Mouse (Mus musculus) megakaryocyte-erythroid progenitor cell, adult 5-6 weeks (primary cell): ENCODE results near the gene Ubald2. TPM values are rescaled to one million over a fixed set of nuclear protein-coding genes. Genes with fewer than 3 reads are reported as not detected.
"Not testable (repeated sequence)": the region's sequence is repeated elsewhere in the genome, so short reads cannot be mapped to it uniquely, and the experiment has no call there.

Source experiments
- ATAC-seq: replicated peaks from 2 replicates; pipeline ENCODE4 v1.8.0; 2016; ENCODE audit warnings: mild to moderate bottlenecking, inconsistent platforms; ENCODE audit not compliant: severe bottlenecking, poor library complexity, low FRiP score, low TSS enrichment
- total RNA-seq, 2 experiments: library from RNA; stranded (forward) in 1 of 2; stranded (reverse) in 1 of 2; fragments of 200-1000, 215-1000 nt in 1 of 2; fragments of >200 nt in 1 of 2; fragmentation: Nextera tagmentation in 1 of 2; gene quantifications; 2 replicates each; pipeline ENCODE4 v1.2.3; 2014 to 2017

Ubald2 gene
- total RNA-seq, 2 experiments from 2014 or later: 65.8 to 68.8 TPM

- peak; percentile 73 for ATAC-seq
These were observed 11.9 kb downstream of the Ubald2 start for GRCm38 (mm10) chr11:116445596-116446307.

GRCm38 (mm10) chr11:116446308-116446887 is 12.5 kb downstream of the Ubald2 start:
- ATAC-seq: no peak

GRCm38 (mm10) chr11:116447822-116448221 is 13.9 kb downstream of the Ubald2 start:
- no peak for ATAC-seq

GRCm38 (mm10) chr11:116449341-116449740 is 15.4 kb downstream of the Ubald2 start:
- ATAC-seq: no peak

- ATAC-seq: no peak
These were observed 20.0 kb downstream of the Ubald2 start for GRCm38 (mm10) chr11:116453889-116454288.

GRCm38 (mm10) chr11:116456234-116456633 is 22.3 kb downstream of the Ubald2 start:
- ATAC-seq: peak; percentile 31; the same call in 1 of the 2 replicates

- ATAC-seq: no peak
These were observed 25.9 kb downstream of the Ubald2 start for GRCm38 (mm10) chr11:116459786-116460185.

GRCm38 (mm10) chr11:116463338-116463737 is 29.4 kb downstream of the Ubald2 start:
- no peak for ATAC-seq

- ATAC-seq: peak; percentile 87
These were observed 29.9 kb downstream of the Ubald2 start for GRCm38 (mm10) chr11:116463833-116464232.

GRCm38 (mm10) chr11:116466141-116466540 is 32.2 kb downstream of the Ubald2 start, which contains the start of gene Qrich2:
Qrich2 (minus strand) TSS chr11:116466241.
- no peak for ATAC-seq

GRCm38 (mm10) chr11:116468338-116468737 is 34.4 kb downstream of the Ubald2 start:
- ATAC-seq: not testable (repeated sequence)

- no peak for ATAC-seq
These were observed 36.4 kb downstream of the Ubald2 start for GRCm38 (mm10) chr11:116470249-116470648.

- no peak for ATAC-seq
These were observed 37.0 kb downstream of the Ubald2 start for GRCm38 (mm10) chr11:116470896-116471295.

GRCm38 (mm10) chr11:116472275-116472674 is 38.4 kb downstream of the Ubald2 start:
- ATAC-seq: no peak

- no peak for ATAC-seq
These were observed 42.1 kb downstream of the Ubald2 start for GRCm38 (mm10) chr11:116476041-116476440.

- no peak for ATAC-seq
These were observed 42.8 kb downstream of the Ubald2 start for GRCm38 (mm10) chr11:116476696-116477095.

GRCm38 (mm10) chr11:116477160-116477759 is 43.4 kb downstream of the Ubald2 start:
- no peak for ATAC-seq

- no peak for ATAC-seq
These were observed 45.1 kb downstream of the Ubald2 start for GRCm38 (mm10) chr11:116478978-116479377.

GRCm38 (mm10) chr11:116479832-116480231 is 45.9 kb downstream of the Ubald2 start:
- no peak for ATAC-seq

GRCm38 (mm10) chr11:116480975-116481374 is 47.1 kb downstream of the Ubald2 start:
- no peak for ATAC-seq

- ATAC-seq: no peak
These were observed 47.9 kb downstream of the Ubald2 start for GRCm38 (mm10) chr11:116481776-116482175.
